Mouse (Mus musculus): ENCODE results near the gene Max. TPM values are rescaled to one million over a fixed set of nuclear protein-coding genes. Genes with fewer than 3 reads are reported as not detected.

Max gene
- polyA plus RNA-seq (2015; fragmentation: Illumina TruSeq; extraction: RNeasy Lipid Tissue Mini Kit (QIAGEN cat#74804); ENCODE audit: insufficient read depth, low read depth, low replicate concordance), result 12.9 TPM

DNA sequence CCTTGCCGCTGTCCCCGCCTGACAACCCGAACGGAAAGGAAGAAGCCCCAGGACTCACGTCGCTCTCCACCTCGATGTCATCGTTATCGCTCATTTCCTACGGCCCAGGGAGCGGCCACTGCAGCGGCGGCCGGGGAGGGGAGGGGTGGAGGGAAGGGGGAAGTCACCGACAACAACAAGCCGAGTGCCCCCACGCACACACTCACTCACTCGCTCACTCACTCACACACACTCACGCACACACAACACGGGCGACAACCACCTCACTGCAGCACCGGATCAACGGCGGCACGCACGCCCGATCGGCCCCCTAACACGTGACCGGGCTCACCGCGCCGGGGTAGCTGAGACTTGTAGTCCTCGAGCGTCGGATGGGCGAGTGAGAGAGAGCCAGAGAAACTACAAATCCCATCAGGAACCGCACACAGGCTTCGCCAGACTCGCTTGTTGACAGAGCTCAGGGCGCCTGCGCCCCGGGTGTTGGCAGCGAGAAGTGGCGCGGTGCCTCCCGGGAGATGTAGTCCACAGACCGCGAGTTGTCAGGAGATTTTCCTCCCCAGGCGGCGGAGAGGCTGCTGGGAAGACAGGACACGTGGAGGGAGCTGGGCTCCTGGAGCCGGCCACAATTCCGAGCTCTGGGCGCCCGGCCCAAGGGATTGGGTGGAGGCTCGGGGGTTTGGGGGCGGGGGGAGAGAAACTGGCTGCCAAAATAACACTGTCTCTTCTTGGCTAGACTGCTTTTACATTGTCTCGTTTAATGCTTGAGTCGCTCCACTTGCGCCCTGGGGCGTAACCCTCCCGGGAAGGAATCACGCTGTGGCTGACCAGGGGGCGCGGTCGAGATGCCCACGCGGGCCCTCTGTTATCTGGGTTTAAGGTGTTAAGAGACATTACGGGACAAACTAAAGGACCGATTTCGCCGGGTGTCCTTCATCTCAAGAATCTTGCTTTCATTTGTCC is at the start of gene Max:
Gene Max (minus strand): TSS at position 270 of the 960 bp plus-strand sequence.

Other genes starting within 250 kb of the Max start
- gene Churc1, start 196.7 kb downstream of the Max start, polyA plus RNA-seq (2015; fragmentation: Illumina TruSeq; extraction: RNeasy Lipid Tissue Mini Kit (QIAGEN cat#74804); ENCODE audit: insufficient read depth, low read depth, low replicate concordance), result 21.5 TPM
- 2.3 TPM for gene Fntb, start 196.6 kb downstream of the Max start, polyA plus RNA-seq (2015; fragmentation: Illumina TruSeq; extraction: RNeasy Lipid Tissue Mini Kit (QIAGEN cat#74804); ENCODE audit: insufficient read depth, low read depth, low replicate concordance)
- 3.8 TPM for gene Gpx2, start 166.6 kb downstream of the Max start, polyA plus RNA-seq (2015; fragmentation: Illumina TruSeq; extraction: RNeasy Lipid Tissue Mini Kit (QIAGEN cat#74804); ENCODE audit: insufficient read depth, low read depth, low replicate concordance)
- 0.50 TPM for gene Rab15, start 139.3 kb downstream of the Max start, polyA plus RNA-seq (2015; fragmentation: Illumina TruSeq; extraction: RNeasy Lipid Tissue Mini Kit (QIAGEN cat#74804); ENCODE audit: insufficient read depth, low read depth, low replicate concordance)

All from pancreas, adult 10 weeks (tissue).